Mouse (Mus musculus) liver, embryonic 11.5 days (tissue): ENCODE data around the gene Ripor3. TPM values are rescaled to one million over a fixed set of nuclear protein-coding genes. Genes with fewer than 3 reads are reported as not detected.

Source experiments
- ATAC-seq: fragments of 200-750 bp; cut with Nextera tagmentation; replicated peaks from 2 replicates; pipeline ENCODE4 v1.8.0; 2017; ENCODE audit warnings: moderate number of reproducible peaks, mild to moderate bottlenecking, moderate TSS enrichment, moderate library complexity; ENCODE audit not compliant: low FRiP score
- DNase-seq: peaks from one replicate; pipeline ENCODE4 v3.0.0-alpha.2; 2017; ENCODE audit warnings: low spot score
- H3K27ac ChIP-seq: fragments of 300-500 bp; sonication (generic); 2 replicates; pipeline ENCODE4 v1.5.1; 2014; ENCODE audit warnings: mild to moderate bottlenecking, low read depth, low read length, control low read depth
- H3K27me3 ChIP-seq: fragments of 300-500 bp; sonication (generic); replicated peaks from 2 replicates; pipeline ENCODE4 v1.6.1; 2014; ENCODE audit warnings: low read length, mixed read lengths; ENCODE audit not compliant: control insufficient read depth, insufficient read depth
- H3K36me3 ChIP-seq: fragments of 300-500 bp; sonication (generic); 2 replicates; pipeline ENCODE4 v1.6.1; 2014; ENCODE audit warnings: mild to moderate bottlenecking, low read length, moderate library complexity, mixed read lengths; ENCODE audit not compliant: control insufficient read depth, insufficient read depth
- H3K4me1 ChIP-seq: fragments of 300-500 bp; sonication (generic); replicated peaks from 2 replicates; pipeline ENCODE4 v1.6.1; 2014; ENCODE audit warnings: low read length, mixed read lengths; ENCODE audit not compliant: control insufficient read depth, insufficient read depth
- H3K4me2 ChIP-seq: fragments of 300-500 bp; sonication (generic); 2 replicates; pipeline ENCODE4 v1.6.1; 2014; ENCODE audit warnings: mild to moderate bottlenecking, control low read depth, moderate library complexity
- H3K4me3 ChIP-seq: fragments of 300-500 bp; sonication (generic); 2 replicates; pipeline ENCODE4 v1.5.1; 2014; ENCODE audit warnings: low read depth, low read length, control low read depth
- H3K9ac ChIP-seq: fragments of 300-500 bp; sonication (generic); 2 replicates; pipeline ENCODE4 v1.6.1; 2014; ENCODE audit warnings: low read depth, low read length, control low read depth
- H3K9me3 ChIP-seq: fragments of 300-500 bp; sonication (generic); 2 replicates; pipeline ENCODE4 v1.6.1; 2016; ENCODE audit warnings: low read length, inconsistent platforms, mixed read lengths; ENCODE audit not compliant: control insufficient read depth
- WGBS: fragments of 180-500 bp; shearing (Covaris S2); extraction: QIAGEN DNeasy Blood & Tissue Kit; methylation state at CpG from one replicate; pipeline ENCODE4 v1.1.7; 2014; 5-methylcytosine and 5-hydroxymethylcytosine counted together
- polyA plus RNA-seq: library from polyadenylated mRNA; unstranded; fragments of >200 nt; fragmentation: Nextera tagmentation; extraction: Ambion mirVana; gene quantifications from 2 replicates; pipeline ENCODE4 v1.2.1, GENCODE M21; 2014

Gene Ripor3
- polyA plus RNA-seq, 1 experiment from 2014 or later = 3.1 TPM

DNA sequence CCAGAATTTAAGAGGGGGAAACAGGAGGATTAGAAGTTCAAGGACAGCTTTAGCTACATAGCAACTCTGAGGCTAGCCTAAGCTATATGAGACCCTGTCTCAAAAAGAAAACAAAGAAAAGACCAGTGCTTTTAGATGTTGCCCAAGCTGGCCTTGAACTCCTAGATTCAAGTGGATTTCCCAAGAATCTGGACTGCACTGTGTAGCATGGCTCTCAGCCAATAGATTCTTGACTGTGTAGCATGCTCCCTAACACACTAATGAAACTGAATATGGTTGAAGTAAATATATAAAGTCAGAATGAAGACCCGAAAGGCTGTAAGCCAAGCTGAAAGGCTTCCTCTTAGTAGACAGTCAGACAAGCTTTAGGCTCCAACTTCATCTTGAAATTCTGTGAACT lies 41.7 kb upstream of the Ripor3 start:
- H3K27me3 ChIP-seq = peaks cover 3% of the 10 kb centered on the region; the same call in 1 of the 2 replicates
- H3K4me1 ChIP-seq = peaks cover 33% of the 10 kb centered on the region
- no peak overlapping the region for H3K9ac ChIP-seq
- 95% methylated on average over 1 of the region's 1 CpGs for WGBS
- H3K9me3 ChIP-seq = no peaks in the 10 kb centered on the region
- no peak overlapping the region for H3K4me3 ChIP-seq
- H3K36me3 ChIP-seq = no peaks in the 10 kb centered on the region
- no peak for ATAC-seq
- DNase-seq = no peak
- H3K4me2 ChIP-seq = no peak overlapping the region
- no peak overlapping the region for H3K27ac ChIP-seq

DNA sequence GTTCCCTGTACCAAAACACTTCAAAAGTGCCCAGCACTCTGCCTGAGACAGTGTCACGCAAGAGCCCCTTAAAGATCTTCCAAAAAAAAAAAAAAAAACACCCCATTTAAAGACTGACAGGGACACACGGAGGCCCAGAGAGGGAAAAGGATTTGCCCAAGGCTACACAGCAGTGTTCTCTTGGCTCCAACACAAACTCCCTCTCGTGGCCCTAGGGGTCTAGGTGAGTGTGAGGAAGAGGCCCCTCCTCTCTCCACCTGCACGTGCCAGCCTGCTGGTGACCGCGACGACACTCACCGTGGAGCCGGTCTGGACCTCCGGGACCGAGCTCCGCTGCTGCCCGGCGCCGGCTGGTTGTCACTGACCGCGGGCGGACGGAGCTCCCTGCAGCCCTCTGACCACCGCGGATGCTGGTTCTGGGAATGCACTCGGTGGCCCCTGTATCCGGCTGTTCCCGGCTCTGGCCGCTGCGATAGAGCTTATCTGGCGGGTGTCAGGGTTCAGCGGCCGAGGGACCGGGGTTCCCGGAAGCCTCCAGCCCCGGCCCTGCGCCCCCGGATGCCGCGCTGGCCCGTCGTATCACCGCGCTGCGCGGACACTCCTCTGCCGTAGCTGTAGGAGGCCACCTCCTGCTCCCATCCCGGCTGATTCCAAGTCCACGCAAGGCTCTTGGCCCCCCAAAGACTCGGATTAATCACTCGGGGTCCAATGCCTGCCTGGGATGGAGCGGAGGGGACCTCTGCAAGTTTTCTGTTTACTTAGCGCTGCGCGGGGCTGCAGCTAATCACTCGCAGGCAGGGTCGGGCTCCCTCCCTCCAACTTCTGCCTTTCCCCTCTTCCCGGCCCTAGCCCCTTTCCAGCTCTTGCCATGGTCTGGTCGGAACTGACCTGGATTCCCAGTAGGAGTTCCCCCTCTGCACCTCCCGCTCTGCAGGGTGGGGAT lies 39.9 kb upstream of the Ripor3 start:
- peaks cover 3% of the 10 kb centered on the region; the same call in 1 of the 2 replicates for H3K36me3 ChIP-seq
- peak; percentile 80 for DNase-seq
- peaks cover 3% of the 10 kb centered on the region; the same call in 1 of the 2 replicates for H3K27me3 ChIP-seq
- peak; percentile 88 for ATAC-seq
- peak overlapping the region; percentile 86 for H3K4me2 ChIP-seq
- peaks cover 28% of the 10 kb centered on the region for H3K4me1 ChIP-seq
- H3K9me3 ChIP-seq = no peaks in the 10 kb centered on the region; the same call in 1 of the 2 replicates
- under 1% methylated on average over 56 of the region's 56 CpGs for WGBS
- peak overlapping the region; percentile 51 for H3K4me3 ChIP-seq
- peak overlapping the region; percentile 71 for H3K27ac ChIP-seq
- H3K9ac ChIP-seq = peak overlapping the region; percentile 47

DNA sequence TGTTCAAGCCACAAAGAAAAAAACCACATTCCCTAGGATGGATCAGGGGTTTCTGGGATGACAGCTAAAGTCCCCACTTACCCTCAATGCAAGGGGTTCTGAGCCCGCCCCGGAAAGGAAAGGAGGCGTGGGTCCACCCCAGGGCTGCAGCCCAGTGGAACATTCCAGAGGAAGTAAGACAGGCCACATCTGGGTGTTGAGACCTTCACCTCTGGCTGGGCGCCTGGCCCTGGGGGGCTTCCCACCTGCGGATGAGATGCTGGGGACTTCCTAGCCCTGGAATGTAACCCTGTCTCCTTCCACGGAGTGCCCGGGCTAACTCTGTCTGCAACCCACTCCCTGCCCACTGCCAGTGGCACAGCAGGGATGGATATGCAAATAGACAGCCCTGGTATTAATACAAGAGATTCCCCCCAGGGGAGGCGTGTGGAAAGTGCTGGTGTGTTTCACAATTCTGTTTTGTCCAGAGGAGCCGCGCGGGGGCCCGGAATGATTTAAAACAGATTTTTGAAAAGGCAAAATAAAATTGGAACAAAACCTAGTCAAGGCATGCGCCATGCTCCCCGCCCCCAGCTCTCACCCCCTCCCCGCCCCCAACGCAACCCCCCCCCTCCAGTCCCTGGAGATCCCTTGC lies 38.7 kb upstream of the Ripor3 start:
- Histone ChIP-seq H3K9me3 (no peaks in the 10 kb centered on the region; the same call in 1 of the 2 replicates), H3K4me2 (peak overlapping the region; percentile 86), H3K36me3 (peaks cover 3% of the 10 kb centered on the region; the same call in 1 of the 2 replicates), H3K4me3 (peak overlapping the region; percentile 51), H3K4me1 (peaks cover 32% of the 10 kb centered on the region), H3K9ac (peak overlapping the region; percentile 47), H3K27me3 (peaks cover 3% of the 10 kb centered on the region; the same call in 1 of the 2 replicates), H3K27ac (peak overlapping the region; percentile 71)
- no peak for ATAC-seq
- 14% methylated on average over 15 of the region's 16 CpGs for WGBS
- no peak for DNase-seq

DNA sequence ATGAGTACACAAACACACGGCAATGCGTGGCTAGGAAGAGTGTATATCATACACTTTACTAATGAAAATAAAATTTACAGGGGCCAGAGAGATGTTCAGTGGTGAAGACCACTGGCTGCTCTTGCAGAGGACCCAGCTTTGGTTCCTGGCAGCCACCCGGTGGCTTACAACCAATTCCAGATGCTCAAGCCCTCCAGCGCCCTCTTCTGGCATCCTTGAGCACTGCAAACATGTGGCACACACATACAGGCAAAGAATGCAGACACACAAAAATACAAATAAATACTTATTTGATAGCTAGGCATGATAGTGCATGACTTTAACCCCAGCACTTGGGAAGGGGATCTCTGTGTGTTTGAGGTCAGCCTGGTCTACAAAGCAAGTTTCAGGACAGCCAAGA lies 36.0 kb upstream of the Ripor3 start:
- DNase-seq (no peak), ATAC-seq (no peak)
- Histone ChIP-seq H3K27me3 (peaks cover under 1% of the 10 kb centered on the region; the same call in 1 of the 2 replicates), H3K4me1 (peaks cover 32% of the 10 kb centered on the region), H3K9ac (no peak overlapping the region), H3K27ac (no peak overlapping the region), H3K36me3 (peaks cover 3% of the 10 kb centered on the region; the same call in 1 of the 2 replicates), H3K4me3 (no peak overlapping the region), H3K9me3 (no peaks in the 10 kb centered on the region; the same call in 1 of the 2 replicates), H3K4me2 (no peak overlapping the region)
- 83% methylated on average over 4 of the region's 4 CpGs for WGBS

DNA sequence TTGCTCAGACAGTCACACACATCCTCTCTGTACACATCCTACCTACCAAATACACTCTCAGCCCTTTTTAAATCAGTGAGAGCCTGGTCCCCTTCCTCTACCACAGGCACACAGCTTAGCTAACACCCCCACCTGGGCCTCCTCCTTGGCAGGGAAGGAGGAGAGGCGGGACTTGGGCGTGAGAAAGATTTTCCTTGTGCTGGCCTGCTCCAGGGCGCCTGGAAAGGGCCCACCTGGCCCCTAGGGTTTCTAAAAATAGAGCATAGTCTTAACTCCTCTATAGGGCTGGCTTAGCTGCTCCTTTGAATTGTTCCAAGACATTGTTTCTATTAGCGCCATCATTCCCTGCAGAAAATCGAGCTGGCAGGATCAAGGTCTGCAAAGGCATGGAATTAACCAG lies 35.4 kb upstream of the Ripor3 start:
- peaks cover 28% of the 10 kb centered on the region for H3K4me1 ChIP-seq
- DNase-seq = no peak
- no peaks in the 10 kb centered on the region for H3K27me3 ChIP-seq
- H3K36me3 ChIP-seq = peaks cover 3% of the 10 kb centered on the region; the same call in 1 of the 2 replicates
- H3K9me3 ChIP-seq = no peaks in the 10 kb centered on the region; the same call in 1 of the 2 replicates
- H3K4me3 ChIP-seq = no peak overlapping the region
- ATAC-seq = no peak
- H3K27ac ChIP-seq = no peak overlapping the region
- no peak overlapping the region for H3K9ac ChIP-seq
- H3K4me2 ChIP-seq = no peak overlapping the region
- WGBS = 56% methylated on average over 5 of the region's 5 CpGs

DNA sequence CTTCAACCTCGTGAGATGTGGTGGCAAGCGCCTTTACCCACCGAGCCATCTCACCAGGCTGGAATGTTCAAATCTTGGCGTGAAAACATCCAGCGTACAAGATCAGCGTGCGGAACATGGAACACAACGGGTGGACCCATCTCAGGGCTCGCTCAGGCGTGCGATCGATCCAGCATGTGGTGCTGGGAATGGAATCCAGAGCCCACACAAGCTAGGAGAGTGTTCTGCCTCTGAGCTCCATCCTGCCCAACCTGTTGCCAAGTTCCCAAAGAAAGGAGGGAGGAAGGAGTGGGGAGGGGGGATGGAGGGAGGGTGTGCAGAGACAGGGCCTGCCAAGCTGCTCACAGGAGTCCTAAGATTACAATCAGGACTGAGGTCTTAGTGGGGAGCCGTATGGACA lies 34.9 kb upstream of the Ripor3 start:
- no peak overlapping the region for H3K27ac ChIP-seq

DNA sequence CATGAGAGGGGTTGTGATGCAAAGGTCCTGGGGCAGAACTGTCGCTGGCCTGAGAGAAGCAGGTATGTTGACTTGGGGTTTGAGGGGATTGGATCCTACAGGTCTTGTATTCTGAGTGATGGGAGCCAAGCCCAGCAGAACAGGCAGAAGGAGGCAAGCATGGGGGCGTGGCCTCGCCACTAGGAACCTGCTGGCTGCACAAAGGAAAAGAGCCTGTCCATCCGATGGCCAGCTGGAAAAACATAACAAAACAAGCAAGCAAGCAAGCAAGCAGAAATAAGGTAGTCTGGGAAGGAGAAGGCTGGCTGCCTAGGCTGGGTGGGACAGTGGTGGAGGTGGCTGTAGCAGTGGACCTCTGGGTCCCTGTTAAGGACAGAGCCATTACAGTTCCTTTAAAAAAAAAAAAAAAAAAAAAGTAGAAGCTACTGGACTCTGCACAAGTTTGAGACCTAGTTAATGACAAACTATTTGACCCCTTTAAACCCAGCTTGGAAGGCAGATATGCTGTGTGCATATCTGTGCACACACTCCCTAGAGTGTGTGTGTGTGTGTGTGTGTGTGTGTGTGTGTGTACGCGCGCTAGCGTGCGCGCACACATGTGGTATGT lies 34.4 kb upstream of the Ripor3 start:
- no peak overlapping the region for H3K27ac ChIP-seq
- H3K4me3 ChIP-seq = no peak overlapping the region
- WGBS = 82% methylated on average over 10 of the region's 10 CpGs
- no peaks in the 10 kb centered on the region for H3K27me3 ChIP-seq
- peaks cover 21% of the 10 kb centered on the region for H3K4me1 ChIP-seq
- DNase-seq (no peak), ATAC-seq (no peak)
- no peaks in the 10 kb centered on the region; the same call in 1 of the 2 replicates for H3K9me3 ChIP-seq
- no peak overlapping the region for H3K4me2 ChIP-seq
- peaks cover 3% of the 10 kb centered on the region; the same call in 1 of the 2 replicates for H3K36me3 ChIP-seq
- no peak overlapping the region for H3K9ac ChIP-seq

More for the DNA sequence above, 34.9 kb upstream of the Ripor3 start:
- H3K36me3 ChIP-seq = peaks cover 3% of the 10 kb centered on the region; the same call in 1 of the 2 replicates
- H3K9ac ChIP-seq = no peak overlapping the region
- H3K4me3 ChIP-seq = no peak overlapping the region
- DNase-seq (no peak), ATAC-seq (no peak)
- WGBS = 84% methylated on average over 13 of the region's 13 CpGs
- H3K4me1 ChIP-seq = peaks cover 25% of the 10 kb centered on the region
- no peak overlapping the region for H3K4me2 ChIP-seq
- H3K9me3 ChIP-seq = no peaks in the 10 kb centered on the region; the same call in 1 of the 2 replicates
- H3K27me3 ChIP-seq = no peaks in the 10 kb centered on the region

DNA sequence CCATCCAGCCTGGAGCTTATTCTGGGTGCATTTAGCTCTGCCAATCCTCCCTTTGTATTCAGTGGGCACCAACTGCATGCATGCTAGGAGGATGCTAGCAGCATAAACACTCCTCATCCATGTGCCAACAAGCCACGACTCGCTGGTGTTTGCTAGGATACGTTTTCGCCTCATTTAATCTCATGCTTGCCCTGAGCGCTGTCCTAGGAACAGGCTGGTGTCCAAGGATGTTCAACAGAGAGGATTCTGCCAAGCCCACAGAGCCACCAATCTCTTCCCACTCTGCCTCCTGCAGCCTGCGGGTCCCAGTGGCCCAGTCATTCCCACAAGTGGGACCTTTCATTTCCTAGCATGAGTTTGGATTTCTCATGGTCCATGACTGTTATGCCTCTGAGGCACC lies 31.6 kb upstream of the Ripor3 start:
- no peak overlapping the region for H3K9ac ChIP-seq
- no peak overlapping the region for H3K4me2 ChIP-seq
- H3K27me3 ChIP-seq = no peaks in the 10 kb centered on the region
- H3K27ac ChIP-seq = no peak overlapping the region
- no peak for DNase-seq
- H3K4me3 ChIP-seq = no peak overlapping the region
- 85% methylated on average over 6 of the region's 6 CpGs for WGBS
- H3K9me3 ChIP-seq = no peaks in the 10 kb centered on the region; the same call in 1 of the 2 replicates
- H3K4me1 ChIP-seq = peaks cover 15% of the 10 kb centered on the region
- no peak for ATAC-seq
- H3K36me3 ChIP-seq = peaks cover 3% of the 10 kb centered on the region; the same call in 1 of the 2 replicates
